Mouse (Mus musculus): ENCODE results near the gene Dgki.

Gene Dgki

DNA sequence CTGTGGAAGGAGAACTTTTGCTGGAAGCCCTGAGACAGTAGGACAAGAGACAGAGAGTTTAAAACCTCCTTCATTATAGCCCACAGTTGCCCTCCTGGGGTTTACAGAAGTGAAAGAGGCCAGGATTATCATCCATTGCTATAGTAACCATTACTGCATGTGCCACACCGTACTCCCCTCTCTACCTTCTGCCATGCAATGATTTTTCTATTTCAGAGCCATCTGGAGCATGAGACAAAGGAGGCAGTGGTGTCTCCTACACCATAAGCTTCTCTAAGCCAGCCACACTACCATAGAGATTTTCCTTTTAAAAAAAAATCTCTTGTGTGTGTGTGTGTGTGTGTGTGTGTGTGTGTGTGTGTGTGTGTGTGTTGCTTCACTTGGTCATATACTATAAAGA is 232.6 kb downstream of the Dgki start:
- DNase-seq (ENCODE audit: low spot score in 2 of 2), result no peak

DNA sequence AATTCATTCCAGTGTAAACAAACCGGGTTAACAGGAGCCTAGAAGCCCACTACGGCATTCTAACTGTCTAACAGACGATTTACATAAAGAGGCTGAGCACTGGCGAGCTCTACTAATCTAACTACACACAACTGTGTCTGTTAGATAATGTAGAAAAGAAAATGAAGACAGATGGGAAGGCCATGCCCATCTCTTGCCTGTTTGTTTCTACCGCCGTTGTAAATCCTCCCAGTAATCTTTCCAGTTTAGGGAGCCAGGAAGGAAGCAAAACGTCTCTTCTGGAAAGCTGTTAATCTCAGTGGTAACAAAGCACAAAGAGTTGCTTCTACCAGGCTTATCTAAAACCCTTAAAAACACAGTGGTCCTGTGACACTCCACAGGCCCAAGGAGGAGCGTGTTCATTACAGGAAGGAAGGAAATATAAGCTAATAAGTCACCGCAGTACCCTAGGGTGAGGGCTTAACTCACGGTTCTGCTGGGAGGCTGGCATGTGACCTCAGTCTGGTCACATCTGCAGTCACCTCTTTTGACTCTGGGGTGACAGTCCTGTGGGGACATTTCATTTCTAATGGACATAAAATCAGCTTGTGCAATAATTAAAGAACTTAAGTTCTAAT is 235.7 kb downstream of the Dgki start:
- DNase-seq (ENCODE audit: low spot score in 2 of 2), result no peak

DNA sequence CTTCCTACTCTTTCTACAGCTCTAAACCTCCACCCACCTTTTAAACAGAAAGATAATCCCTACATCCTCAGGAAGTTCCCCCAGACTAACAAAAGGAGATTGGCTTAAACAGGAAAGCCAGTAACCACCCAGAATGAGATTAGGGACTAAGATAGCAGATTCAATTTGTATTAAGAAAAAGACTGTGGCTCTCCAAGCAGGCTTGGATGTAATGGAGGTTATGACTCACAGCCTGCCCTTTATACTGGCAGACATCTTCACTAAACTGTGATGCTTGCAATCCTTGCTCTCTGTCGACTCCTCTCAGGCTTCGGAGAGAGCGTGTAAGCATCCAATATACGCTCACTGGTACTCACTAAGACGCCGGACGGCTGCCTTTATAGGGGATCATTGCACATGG is 236.7 kb downstream of the Dgki start:
- no peak for DNase-seq (ENCODE audit: low spot score in 2 of 2)

DNA sequence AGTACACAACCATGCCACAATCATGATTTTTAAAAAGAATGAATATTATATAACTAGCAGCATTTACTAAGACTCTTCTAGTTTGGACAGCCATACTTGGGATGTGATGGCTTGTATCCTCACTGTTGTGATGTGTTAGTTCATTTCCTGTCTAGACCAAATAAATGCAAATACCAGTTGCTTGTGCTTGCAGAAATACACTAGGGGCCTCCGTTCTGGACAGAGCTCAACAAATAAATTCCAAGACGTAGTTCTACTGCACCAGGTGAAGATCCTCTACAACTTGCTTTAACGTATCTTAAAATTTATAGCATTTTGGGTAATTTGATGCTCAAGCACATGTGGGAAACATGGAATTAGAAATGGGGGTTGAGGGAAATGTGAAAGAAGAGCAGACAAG is 239.9 kb downstream of the Dgki start:
- no peak for DNase-seq (ENCODE audit: low spot score in 2 of 2)

DNA sequence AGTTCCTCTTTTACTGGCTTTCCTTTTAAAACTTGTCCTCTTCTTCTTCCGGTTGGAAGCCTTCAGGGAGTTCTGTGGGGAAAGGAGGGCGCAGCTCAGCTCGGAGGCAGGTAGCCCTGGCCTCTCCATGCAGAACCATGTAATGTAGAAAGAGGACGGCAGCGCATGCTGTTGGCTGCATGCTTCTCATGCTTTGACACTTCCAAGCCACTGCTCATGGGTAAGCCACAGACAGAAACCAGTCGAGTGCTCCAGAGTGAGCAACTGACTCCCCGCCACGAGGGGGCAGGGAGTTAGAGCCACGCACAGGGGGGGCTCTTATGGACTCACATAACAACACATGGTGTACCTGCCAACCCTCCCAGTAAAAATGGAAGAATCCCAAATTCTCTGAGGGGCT is 242.0 kb downstream of the Dgki start:
- DNase-seq (ENCODE audit: low spot score in 2 of 2), result no peak

DNA sequence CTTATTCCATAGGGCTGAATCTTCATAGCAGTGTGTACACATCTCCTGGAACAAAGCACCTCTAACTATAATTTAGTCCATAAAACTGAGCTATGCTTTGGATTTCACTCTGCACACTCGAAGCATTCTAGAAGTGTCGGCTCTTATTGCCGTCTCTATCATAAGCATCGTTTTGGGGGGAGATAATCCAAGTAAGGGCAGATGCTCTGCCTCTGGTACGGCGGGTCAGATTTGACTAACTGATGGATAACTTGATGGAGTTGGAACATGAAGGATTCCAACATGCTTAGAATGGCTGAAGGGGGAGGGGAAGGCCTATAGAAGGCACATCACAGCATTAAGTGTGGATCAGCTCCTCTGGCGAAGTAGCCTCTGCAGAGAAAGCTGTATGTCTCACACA is 242.4 kb downstream of the Dgki start:
- no peak for DNase-seq (ENCODE audit: low spot score in 2 of 2)

DNA sequence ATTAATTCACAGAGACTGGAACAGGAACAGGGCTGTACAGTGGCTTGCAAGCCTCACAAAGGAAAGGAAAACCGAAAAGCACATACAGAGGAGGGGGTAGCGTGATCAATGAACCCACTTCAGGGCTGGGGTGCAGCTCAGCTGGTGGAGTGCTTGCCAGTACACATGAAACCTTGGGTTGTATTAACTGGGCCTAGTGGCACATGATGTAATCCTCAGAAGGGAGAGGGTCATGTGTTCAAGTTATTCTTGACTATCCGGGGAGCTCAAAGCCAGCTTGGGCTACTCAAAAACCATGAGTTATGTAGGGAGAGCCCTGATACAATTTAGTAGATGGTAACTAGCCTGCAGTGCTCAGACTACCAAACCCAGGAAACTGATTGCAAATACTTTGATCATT is 244.3 kb downstream of the Dgki start:
- DNase-seq (ENCODE audit: low spot score in 2 of 2), result no peak

DNA sequence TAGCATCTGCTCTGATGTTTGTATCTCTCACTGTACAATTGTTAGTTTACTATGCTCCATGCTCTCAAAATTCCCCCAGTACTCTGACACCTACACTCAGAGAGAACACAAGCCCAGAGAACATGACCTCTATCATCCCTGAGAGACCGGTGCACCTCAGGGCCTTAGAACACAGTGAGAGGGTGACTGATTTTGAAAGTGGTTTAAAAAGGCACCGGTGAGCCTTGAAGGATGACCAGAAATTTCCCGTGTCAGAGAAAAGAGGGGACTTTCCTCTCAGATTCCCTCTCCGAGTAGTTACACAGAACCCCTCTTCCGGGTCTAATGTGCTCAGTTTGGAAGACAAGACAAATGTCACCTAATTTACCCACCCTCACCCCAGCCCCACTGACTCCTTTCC is 244.9 kb downstream of the Dgki start:
- no peak for DNase-seq (ENCODE audit: low spot score in 2 of 2)

DNA sequence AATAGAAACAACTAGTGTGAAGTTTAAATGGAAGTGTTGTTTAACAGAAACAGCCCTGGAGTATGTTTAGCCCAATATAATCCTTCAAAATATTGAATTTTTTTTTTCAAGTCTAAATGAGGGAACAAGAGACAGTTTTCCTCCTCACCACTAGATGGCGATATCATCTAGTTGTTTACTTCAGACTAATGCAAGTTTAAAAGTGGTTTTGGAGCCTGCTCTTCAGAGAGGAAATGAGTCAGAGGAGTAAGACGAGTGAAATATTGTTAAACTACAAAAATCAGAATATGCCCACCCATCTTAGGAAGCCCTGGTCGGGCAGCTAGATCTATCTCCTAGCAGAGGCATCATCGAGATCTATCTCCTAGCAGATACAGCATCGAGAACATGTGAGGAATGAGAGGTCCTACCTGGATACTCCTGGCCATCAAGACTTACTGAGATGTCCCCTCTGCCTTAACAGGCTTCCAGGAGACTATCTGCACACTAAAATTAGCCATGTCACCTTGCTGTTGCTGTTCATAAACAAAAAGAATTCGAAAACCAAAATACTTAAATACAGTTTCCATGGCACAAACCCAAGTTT is 245.5 kb downstream of the Dgki start:
- DNase-seq (ENCODE audit: low spot score in 2 of 2), result peak in 1 of 2 experiments; percentile 6

DNA sequence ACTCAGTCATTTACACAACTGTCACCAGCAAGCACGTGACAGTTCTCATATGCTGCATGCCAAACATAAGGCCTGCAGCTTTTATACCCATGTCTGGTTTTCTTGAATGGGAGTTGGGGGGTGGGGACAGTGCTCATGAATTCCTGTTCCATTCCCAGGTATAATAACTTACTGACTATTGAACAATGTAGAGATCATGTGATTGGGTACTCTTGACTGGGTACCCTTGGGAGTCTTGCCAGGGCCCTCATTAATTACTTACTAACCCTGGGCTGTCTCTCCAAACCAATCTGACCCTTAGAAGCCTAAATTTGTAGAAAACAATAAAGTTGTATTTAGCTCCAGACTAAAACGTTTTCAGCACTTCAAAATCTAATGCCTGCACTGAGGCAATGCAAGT is 246.6 kb downstream of the Dgki start:
- no peak for DNase-seq (ENCODE audit: low spot score in 2 of 2)

DNA sequence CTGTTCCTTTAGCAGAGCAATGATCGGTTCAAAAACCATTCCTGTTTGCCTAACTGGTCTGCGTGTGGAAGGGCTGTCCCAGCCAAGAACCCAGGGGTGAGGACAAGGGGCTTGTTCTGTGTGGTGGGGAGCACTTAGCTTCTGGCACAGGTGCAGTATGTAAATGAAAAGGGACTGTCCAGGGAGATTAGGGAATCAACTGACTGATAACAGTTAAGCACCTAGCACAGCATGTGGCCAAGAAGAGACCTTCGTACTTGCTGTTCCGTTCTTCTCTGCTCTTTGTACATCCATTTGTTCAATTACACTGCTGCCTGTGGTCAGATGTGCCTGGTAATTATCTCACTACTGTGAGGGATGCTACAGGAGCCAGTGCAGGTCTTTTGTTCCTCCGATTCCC is 248.3 kb downstream of the Dgki start:
- no peak for DNase-seq (ENCODE audit: low spot score in 2 of 2)

DNA sequence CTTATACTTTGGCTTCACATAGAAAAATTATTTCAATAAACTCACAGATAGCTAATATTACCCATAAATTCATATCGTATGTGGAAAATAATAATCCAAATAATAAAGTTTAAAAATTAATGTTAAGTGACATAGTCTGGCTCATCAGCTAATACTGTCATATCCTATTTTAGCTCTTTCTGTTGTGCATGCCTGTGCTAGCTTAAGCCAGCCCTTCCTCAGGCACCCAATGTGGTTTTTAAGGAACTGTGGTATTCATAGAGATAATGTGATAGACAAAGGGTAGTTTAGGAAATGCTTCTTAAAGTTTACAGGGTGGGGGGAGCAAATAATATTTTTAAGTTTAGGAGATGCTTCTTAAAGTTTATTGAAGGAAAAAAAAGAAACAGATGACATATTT is 248.8 kb downstream of the Dgki start:
- no peak for DNase-seq (ENCODE audit: low spot score in 2 of 2)

DNA sequence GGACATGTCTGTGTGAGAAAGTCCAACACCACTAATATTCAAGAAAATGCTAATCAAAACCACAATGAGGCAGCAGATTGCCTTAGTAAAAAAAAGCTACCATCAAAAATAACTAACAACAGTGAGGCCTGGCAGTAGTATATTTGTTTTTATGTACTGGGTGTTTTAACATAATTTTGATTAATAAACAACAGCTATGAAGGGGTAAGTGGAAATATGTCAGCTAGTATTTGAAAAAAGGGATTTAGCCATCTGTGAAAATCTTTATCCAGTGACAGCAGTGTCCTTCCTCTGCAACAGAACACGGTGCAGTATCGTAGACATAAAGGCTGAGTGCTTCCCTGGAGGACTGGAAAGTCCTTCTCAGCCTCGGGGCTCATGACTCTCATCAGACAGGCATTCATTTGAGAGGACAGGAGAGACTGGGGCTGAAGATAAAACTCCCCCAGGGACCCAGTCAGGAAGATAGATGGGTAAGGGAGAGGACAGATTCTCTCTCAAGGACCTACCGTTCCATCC is 252.3 kb downstream of the Dgki start:
- no peak for DNase-seq (ENCODE audit: low spot score in 2 of 2)

DNA sequence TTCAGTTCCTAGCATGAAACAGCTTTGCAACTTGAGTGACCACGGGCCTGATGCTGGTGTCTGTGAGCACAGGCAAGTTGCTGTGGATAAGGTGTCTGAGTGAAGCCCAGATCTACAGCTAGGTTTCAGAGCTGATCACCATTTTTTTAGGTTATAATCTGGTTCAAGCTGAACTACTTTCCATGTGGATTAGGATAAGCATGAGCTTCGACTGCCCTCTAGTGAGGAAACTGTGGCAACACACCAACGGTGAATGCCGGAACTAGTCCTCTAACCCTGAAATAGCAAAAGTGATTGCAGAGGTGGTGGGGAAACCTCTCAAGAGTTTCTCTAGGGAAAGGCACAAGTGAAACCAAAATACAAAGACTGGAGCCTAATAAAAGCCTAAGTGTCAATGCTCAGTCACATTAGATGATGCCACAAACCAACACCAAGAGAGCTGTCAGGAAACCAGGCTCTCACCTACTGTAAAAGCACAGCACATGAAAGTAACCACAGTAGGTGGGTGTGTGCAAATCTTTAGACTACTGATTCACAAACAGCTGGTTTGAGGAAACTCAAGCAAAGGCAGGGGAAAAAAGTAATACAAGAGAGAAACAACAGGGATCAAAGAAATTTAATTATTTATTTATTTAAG is 253.7 kb downstream of the Dgki start:
- no peak for DNase-seq (ENCODE audit: low spot score in 2 of 2)

DNA sequence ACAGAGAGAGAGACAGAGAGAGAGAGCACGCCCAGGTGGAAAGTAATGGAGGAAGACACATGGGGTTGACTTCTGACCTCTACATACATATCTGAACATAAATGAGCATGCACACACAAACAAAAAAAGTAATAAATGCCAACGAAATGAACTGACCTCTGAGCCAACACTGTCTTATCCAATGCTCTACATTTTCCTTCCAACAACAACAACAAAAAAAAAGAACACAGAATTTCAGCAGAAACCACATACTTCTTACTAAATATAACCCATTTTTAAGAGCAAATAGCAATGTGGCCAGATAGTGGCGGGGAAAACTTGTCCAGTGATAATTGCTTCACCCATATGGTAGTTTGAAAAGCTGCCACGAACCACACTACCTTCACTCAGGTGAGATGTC is 255.2 kb downstream of the Dgki start:
- DNase-seq (ENCODE audit: low spot score in 2 of 2), result no peak

DNA sequence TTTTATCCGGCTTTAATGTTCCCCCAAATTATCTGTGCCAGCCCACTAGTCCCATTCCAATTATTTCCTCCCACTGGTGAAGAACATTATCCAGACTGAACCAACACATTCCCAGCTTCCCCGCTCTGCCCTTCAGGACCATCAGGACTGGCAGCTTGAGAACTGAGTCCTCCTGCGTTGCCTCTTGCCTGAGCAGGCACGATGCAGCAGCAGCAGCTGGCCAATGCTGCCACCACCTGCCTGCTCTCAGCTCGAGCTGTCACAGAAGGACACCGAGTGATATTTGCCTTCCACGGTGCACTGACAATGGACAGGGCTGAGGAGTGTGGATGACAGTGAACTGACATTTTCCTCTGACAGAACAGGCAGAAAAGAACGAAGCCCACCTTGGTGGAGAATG is 261.5 kb downstream of the Dgki start:
- no peak for DNase-seq (ENCODE audit: low spot score in 2 of 2)

DNA sequence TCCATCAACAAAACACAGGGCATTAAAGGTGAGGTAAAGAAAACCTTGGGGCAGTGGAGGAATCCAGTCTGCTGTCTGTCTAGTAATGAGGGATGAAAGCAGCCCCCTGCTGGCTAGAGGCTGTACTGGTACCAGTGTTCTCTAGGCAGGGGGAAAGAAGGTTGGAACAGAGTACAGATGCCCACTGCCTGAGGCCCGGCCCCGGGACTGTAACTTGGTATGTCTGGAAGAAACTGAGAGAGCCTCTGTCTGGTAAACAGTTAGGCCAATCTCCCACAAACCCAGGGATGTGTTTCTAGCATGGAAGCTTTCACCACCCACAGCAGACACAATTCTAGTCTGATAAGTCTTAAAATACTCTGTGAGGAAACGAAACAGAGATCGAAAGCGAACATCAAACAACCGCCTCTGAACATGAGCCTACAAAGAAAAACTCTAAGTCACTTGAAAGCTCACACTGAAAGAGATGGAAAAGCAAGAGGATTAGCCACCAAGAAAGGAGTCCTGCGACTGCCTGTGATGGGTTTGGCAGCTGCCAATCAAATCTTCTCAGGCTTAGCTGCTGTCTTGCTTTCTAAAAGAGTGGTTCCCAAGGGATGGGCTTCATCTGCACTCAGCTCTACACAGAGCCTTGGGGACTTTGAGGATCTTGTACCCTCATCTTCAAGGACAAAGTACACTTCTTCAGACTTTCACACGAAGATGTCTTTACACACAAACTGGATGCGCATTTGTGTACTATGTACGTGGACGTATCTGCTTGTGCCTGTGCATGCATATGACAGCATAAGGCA is 262.7 kb downstream of the Dgki start:
- DNase-seq (ENCODE audit: low spot score in 2 of 2), result no peak

DNA sequence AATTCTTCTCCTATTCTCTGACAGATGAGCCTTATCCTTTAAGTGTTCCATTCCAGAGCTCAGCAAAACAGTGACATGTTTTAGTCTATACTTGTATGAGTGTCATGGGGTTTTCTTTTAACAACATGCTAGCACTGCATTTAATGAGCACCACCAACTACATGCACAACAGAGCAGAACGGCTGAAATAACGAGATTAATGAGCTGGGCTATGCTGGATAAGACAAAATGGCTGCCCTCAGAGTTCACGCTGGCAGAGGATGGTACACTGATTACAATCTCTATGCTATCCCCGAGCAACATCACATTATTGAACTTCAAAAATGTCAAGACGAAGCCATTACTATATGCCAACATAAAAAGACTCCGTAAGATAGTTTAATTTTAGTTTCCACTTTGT is 264.3 kb downstream of the Dgki start:
- DNase-seq (ENCODE audit: low spot score in 2 of 2), result no peak

DNA sequence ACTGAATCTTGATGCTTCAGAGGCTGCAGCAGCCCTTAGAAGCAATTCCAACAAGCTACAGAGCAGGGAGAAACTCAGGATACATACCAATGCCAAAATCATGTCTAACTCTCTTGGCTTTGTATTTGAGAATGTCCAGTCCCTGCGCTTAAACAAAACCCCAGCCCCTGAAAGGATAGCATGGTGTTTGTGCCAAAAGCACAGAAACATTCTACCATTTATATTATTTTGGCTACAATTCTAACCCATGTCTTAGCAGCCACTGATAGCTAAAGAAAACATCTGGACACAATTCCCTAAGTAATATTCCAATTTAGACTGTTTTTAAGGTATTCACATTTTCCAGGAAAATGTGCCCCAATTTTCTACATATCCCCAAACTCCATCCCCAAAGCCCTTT is 269.0 kb downstream of the Dgki start:
- no peak for DNase-seq (ENCODE audit: low spot score in 2 of 2)

DNA sequence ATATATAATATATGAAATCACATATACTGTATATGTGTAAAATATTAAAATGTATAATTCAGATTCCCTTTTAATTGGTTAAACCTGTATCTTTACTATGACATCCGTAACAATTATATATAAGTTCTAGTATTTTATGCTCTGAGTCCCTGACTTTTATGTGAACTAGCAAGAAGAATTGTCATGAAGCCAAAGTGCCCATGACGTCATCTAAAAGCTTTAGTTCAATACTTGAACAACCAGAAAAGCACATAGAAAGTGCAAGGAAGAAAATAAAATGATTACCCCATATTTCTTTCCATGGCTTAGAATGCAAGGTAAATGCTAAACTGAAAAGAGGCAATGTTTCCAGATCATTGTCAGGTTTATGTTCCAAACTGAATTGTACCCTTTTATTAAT is 269.6 kb downstream of the Dgki start:
- DNase-seq (ENCODE audit: low spot score in 2 of 2), result no peak

DNA sequence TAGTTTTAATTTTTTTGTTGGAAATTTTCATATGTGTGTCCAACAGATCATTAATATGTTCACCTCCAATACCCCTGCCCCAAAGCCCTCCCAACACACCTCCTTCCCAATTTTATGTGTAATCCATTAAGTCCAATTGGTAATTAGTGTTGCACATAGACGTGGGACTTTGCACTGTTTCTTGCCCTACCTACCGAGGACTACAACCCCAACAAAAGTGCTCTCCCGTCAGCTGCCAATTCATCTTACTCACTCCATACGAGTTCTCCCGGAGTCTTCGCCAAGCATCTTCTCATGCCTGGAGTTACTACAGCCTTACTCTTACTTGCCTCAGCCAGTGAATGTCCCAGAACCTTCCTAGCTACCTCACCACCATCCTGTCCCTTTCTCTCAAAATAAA is 271.1 kb downstream of the Dgki start:
- no peak for DNase-seq (ENCODE audit: low spot score in 2 of 2)

DNA sequence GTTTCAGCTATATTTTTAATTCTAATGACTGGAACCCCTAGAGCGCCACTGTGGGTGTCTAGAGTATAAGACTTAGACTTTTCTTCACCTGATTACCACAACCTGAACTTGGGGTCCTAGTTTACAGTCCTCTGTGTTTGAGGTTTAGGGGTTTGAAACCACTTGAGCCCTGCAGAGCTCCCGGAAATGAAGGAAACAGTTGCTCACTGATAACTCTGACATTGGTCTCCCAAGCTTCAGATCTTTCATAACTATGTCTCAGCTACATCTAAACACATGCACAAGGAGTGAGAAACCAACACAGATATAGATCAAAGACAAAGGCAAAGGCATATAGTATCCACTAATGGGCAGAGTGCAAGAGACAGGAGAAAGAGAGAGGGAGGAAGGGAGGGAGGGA is 271.7 kb downstream of the Dgki start:
- DNase-seq (ENCODE audit: low spot score in 2 of 2), result no peak
